Mouse (Mus musculus): ENCODE measurements around the gene Stag1.

Stag1 gene

DNA sequence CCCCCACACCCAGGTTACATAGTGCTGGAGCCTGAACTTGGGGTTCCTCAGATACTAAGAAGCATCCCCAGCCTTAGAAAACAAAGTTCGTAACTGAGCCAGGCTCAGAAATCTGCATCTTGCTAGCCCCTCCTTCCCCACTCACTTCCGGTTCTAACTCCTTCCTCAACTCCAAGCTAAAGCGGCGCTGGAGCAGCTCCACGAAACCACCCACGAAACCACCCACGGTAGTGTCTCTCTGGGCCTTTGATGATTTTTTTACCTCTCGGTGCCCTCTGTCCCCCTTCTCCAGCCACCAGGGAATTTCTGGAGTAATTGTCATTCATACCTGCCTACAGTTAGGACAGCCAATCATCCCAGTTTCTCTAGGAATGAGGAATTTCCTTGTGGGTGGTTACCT lies at the start of gene Stag1:
Gene Stag1 (plus strand): TSS at position 253 of the 400 bp plus-strand sequence.
- DNase-seq (ENCODE audit: low spot score): no peak

GRCm38 (mm10) chr9:100548313-100548712 lies 49.3 kb upstream of the Stag1 start:
- no peak for DNase-seq (ENCODE audit: low spot score)

GRCm38 (mm10) chr9:100555686-100556085 lies 41.9 kb upstream of the Stag1 start:
- DNase-seq (ENCODE audit: low spot score): no peak

DNA sequence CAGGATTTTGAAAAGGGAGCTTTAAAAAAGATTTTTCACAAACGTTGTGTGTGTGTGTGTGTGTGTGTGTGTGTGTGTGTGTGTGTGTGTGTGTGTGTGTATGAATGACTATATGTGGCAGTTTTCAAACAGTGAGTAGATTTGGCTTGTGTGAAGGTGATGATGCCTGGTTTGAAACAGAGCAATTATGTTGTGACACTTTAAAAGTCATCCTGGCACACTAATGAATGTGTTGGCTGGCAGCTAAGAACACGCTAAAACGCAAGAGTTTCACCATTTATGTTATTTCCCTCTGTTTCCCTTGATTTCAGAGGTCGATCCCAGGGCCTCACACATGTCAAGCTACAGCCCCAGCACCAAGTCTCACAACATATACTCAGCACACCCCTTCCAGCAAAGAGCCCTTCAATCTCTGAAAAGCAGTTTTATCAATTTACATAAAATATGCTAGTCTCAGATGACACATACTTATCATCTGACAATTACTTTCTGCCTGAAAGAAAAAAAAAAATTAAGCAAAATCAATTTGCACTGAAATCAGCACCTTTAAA lies 39.5 kb upstream of the Stag1 start:
- DNase-seq (ENCODE audit: low spot score): no peak

GRCm38 (mm10) chr9:100558991-100559390 lies 38.6 kb upstream of the Stag1 start:
- no peak for DNase-seq (ENCODE audit: low spot score)

- DNase-seq (ENCODE audit: low spot score): no peak
Observed at GRCm38 (mm10) chr9:100560251-100560890, 37.2 kb upstream of the Stag1 start.

GRCm38 (mm10) chr9:100569798-100570625 lies 27.6 kb upstream of the Stag1 start:
- peak; percentile 35 for DNase-seq (ENCODE audit: low spot score)

DNA sequence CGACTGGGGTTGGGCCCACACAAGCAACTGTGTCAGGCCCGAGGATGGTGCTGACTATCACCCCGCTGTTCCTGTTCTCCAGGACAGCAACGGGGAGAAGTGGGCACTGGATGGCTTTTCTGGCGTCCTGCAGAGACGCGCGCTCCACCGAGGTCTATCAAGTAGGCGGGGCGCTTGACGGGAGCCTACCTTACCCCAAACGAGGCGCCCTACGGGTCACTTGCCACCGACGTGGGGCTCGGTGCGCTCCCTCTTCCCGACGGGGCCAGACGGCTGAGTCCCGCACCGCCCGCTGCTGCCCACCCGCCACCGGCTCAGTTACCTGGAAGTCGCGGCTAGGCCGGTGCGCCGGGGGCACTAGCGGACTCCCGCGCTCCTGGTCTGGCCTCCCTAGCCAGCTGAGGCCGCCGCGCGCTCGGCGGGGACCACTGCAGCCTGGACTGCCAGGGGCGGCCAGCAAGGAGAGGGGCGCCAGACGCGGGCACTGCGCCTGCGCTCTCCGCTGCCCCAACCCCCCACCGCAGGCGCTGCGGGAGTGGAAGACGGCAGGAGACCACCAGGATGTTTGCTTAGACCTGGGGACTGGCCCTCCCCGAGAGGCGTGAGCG lies 26.9 kb upstream of the Stag1 start, which contains the start of gene Slc35g2:
Gene Slc35g2 (minus strand): TSS at position 465 of the 608 bp plus-strand sequence.
- DNase-seq (ENCODE audit: low spot score): peak; percentile 51

- DNase-seq (ENCODE audit: low spot score): no peak
Observed at GRCm38 (mm10) chr9:100571511-100571910, 26.1 kb upstream of the Stag1 start.

- no peak for DNase-seq (ENCODE audit: low spot score)
Observed at GRCm38 (mm10) chr9:100573300-100573699, 24.3 kb upstream of the Stag1 start.

GRCm38 (mm10) chr9:100573942-100574341 lies 23.7 kb upstream of the Stag1 start:
- no peak for DNase-seq (ENCODE audit: low spot score)

- DNase-seq (ENCODE audit: low spot score): no peak
Observed at GRCm38 (mm10) chr9:100580196-100580740, 17.3 kb upstream of the Stag1 start.

- DNase-seq (ENCODE audit: low spot score): peak; percentile 42
Observed at GRCm38 (mm10) chr9:100581543-100582492, 15.8 kb upstream of the Stag1 start.

- DNase-seq (ENCODE audit: low spot score): no peak
Observed at GRCm38 (mm10) chr9:100582883-100583575, 14.6 kb upstream of the Stag1 start.

DNA sequence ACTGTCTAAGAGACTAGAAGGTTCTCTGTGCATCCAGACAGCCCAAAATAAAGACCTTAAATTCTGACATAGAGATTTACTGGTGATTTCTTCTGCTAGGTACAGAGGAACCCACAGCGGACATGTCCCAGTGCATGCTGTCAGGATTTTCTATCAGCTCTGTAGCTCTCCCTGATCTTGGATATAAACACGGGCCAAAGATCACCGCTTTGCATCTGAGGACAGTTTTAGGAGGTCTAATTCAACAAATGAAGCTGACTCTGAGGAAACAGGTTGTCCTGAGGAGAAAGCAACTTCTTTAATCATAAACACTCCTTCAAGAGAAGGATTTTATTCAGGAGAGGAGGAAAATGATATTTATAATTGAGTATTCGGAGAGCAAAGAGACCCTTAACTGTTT lies 13.6 kb upstream of the Stag1 start:
- DNase-seq (ENCODE audit: low spot score): no peak

GRCm38 (mm10) chr9:100590462-100590861 lies 7.1 kb upstream of the Stag1 start:
- no peak for DNase-seq (ENCODE audit: low spot score)

GRCm38 (mm10) chr9:100596317-100596716 lies 1.3 kb upstream of the Stag1 start:
- DNase-seq (ENCODE audit: low spot score): no peak

DNA sequence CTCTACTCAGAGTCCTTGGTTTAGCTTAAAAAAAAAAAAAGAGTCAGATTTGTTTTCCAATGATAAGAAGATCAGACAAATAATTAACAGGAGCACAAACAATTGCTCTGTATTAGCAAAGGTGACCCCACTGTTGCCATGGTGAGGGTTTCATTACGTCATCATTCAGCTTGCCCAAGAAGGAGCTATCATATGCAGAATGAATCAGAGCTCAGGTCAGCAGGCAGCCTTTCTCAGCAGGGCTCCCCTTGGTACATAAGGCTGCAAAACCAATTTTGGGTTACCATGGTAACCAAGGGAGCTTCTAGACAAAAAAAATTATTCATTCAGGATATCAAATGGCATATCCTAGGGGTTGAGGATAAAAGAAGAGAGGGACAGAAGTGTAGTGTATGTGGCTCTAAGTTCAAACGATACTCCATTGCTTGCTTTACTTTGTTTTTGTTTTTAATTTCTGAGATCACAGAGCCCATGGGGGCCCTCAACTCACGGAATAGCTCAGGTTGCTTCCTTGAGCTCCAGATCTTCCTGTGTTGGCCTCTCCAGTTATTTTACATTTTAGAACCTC lies 2.2 kb downstream of the Stag1 start:
- no peak for DNase-seq (ENCODE audit: low spot score)

DNA sequence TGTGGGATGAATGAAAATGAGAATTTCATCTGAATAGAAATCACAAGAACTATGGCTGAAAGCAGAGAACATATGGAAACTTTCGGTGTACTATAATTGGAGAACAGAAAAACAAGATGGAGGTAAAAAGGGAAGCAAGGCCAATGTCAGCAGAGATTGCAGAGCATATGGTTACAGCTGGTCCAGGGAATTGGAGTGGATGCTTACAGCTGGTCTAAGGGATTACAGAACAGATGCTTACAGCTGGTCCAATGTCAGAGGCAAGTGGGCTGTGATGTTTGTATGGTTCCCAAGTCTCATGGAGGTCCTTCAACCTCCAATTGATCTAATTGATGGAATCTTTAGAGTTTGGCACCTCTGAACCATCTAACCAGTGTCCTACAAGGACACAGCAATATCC lies 4.5 kb downstream of the Stag1 start:
- no peak for DNase-seq (ENCODE audit: low spot score)

- no peak for DNase-seq (ENCODE audit: low spot score)
Observed at GRCm38 (mm10) chr9:100603156-100603555, 5.6 kb downstream of the Stag1 start.

Data from ovary, postnatal 36 days (tissue).